Mouse (Mus musculus): Measurements from ENCODE around the gene Fgfr2.

Fgfr2 gene

DNA sequence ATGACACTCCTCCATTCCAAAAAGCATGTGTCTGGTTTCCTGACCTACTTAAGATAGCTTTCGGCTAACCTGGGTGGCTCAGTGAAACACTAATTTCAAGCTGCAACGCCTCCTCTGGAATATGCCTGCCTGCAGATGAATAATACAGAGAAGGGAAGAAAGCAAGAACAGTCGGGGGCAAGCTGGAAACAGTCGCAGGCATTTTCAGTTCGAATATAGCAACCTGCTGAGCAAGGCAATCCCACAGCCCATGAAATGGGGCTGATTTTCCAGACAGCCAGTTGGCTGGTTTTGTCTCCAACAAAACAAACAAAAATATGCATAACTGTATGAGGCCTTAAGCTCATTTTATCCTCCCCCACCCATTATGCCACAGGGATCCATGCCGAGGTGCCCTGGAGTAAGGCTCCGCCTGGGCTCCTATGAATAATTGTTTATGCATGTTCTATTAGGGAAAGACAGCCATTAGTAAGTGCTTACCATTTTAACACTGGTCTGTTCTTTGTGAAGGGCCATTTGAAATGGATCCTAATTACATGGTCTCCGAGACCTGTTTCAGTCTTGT is 2741.7 kb downstream of the Fgfr2 start:
- DNase-seq (ENCODE audit: low spot score), result no peak

DNA sequence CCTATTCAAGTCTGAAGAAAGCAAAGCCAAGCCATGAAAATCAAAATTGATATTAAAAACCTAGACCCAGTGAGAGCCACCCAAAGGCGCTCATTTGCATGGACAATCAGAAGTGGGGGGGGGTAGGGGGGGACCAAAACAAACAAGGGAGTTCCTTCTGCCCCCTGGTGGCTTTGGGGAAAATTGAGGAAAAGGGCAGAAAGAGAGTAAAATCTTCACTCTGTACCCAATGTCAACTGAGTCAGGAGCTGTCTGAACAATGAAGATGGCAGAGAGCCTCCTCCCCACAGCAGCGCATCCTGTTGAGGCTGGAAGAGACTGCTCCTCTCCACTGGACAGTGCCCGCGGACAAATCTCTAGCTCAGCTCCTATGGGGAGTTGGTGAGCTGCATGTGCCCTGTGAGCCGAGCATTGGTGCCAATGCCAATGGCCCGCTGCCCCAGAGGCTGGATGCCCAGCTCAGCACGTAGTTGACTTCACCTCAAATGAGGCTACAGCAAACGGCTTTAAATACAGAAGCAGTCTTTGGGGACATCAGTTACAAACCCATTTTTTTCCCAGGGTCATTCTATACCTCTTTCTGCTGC is 2742.3 kb downstream of the Fgfr2 start:
- no peak for DNase-seq (ENCODE audit: low spot score)

DNA sequence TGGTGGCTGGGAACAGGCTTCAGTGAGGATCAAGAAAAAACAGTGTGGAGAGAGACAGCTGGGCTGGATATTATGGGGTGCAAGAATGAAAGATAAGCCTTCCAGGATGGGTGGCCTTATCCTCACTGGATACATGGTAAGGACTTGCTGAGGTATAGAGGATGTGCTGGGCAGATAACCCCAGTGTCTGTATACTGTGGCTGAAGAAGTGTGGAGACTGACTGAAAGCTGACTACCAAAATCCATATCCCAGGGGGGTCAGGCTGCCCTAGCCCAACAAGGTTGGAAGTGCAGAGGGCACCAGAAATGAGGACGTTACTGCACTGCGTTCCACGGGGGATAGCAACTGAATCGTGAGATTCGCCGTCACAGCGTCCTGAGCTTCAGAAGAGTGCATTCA is 2742.8 kb downstream of the Fgfr2 start:
- no peak for DNase-seq (ENCODE audit: low spot score)

DNA sequence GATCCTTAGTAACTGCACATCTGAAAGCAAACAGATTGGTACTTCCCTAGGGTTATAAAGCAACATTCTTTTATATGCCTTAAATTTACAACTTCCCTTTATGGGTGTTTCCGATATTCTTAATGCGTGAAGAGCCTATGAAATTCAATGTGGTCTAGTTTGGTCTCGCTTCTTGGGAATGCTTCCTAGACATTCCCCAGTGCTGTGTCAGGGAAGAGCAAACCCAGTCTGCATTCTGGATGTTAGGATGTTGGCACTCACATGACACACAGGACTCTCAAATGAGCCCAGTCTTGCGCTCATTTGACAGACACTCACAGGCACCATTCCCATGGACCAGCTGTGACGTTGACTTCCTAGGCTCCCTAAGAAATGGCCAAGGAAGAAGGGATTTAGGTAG is 2743.3 kb downstream of the Fgfr2 start:
- no peak for DNase-seq (ENCODE audit: low spot score)

DNA sequence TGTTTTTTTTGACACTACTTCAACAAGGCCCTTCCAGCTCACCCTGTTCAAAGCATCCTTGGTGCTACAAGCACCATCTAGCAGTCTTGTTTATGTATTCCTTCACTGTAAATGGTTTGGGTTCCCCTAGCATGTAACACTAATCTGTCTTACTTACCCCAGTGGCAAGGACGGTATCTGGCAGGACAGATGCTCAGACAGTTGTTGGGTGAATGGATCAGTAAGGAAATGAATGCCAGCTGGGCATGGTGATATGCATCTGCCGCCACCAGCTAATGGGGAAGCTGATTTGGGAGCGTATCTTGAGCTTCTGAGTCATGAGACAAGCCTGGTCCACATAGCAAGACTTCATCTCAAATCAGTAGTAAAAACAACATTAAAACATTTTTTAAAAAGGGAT is 2744.8 kb downstream of the Fgfr2 start:
- DNase-seq (ENCODE audit: low spot score), result no peak

DNA sequence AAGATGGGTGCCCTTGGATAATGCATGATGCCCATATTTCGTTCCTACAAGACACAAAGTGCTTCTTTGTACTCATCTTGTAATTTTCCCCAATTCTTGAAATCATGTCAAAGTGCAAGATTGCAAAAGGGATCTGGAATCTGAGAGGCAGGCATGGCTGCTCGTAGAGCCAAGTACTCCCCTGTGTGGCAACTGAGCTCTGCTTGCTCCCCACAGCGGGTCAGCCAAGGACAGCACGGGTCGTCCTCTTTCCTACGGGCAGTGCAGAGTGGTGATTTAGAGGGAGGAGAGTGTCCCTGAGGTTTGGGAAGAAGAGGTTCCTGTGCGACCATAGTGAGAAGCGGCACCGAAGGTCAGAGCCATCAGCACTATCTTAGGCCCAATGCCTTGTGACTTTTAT is 2748.8 kb downstream of the Fgfr2 start:
- no peak for DNase-seq (ENCODE audit: low spot score)

DNA sequence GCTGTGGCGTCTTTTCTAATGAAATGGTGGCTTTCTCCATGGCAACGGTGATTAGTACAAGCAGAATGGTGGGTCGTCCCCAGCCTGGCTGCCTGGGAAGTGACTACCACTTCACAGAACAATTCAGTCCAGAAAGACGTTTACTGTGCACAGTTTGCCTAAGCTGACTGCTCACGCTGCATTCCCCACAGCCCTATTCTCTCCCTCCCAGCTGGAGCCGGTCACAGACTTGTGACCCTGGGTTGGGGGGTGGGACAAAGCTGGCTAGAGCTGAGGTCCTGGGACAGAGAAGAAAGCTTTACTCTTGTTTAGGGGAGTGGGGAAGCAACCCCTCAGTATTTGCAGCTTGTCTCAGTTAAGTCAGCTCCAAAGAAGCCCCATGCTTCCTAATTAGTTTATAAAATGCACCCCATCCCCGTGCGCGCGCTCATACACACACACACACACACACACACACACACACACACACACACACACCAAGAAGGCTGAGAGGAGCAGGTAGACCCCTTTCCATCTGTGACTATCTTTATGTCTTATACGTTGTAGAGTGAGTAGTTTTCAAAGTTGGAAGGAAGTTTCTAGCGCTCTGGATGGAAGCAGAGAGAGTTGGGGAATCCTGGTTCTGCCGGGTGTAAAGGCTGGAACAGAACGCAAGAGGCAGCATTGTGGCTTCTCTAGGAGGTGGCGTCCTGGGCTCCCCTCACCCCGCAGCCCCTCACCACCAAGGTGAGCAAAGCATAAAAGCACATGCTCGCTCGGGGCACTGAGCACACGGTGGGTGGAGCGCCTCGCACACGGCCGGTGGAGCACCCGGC is 2754.1 kb downstream of the Fgfr2 start:
- DNase-seq (ENCODE audit: low spot score), result no peak

DNA sequence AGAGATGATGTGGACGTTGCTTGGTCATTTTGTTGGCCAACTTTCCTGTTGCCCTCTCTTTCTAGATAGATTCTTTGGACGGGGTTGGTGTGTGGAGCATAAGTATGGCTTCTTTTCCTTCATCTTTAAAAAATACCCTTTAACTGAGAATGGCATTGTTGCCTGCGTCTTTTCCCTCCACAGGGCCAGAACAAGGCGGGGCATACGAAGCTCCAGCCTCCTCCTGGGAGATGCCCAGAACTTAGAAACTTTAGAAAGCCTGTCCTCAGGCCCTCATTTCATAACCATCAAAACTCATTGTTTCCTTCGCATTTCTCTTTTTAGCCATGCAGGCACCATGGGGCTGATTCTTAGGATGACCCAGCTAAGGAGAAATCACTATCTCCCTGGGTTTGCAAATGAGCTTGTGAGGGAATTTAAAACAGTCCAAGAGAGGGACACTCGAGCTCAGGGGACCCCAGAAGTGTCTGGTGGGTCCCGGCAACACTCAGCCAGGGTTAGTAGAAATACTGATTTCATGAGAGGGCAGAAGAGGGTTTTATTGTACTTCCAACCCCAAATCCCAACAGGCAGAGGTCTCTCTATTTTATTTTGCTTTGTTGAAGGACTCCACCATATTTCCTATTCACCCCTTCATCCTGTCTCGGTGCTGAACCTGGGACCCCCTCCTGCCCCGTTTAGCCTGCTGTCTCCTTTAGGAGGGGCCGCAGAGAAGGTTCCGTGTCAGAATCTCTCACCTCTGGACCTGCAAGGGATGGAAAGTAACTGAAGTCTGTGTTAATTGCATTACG is 2754.9 kb downstream of the Fgfr2 start:
- DNase-seq (ENCODE audit: low spot score), result no peak

DNA sequence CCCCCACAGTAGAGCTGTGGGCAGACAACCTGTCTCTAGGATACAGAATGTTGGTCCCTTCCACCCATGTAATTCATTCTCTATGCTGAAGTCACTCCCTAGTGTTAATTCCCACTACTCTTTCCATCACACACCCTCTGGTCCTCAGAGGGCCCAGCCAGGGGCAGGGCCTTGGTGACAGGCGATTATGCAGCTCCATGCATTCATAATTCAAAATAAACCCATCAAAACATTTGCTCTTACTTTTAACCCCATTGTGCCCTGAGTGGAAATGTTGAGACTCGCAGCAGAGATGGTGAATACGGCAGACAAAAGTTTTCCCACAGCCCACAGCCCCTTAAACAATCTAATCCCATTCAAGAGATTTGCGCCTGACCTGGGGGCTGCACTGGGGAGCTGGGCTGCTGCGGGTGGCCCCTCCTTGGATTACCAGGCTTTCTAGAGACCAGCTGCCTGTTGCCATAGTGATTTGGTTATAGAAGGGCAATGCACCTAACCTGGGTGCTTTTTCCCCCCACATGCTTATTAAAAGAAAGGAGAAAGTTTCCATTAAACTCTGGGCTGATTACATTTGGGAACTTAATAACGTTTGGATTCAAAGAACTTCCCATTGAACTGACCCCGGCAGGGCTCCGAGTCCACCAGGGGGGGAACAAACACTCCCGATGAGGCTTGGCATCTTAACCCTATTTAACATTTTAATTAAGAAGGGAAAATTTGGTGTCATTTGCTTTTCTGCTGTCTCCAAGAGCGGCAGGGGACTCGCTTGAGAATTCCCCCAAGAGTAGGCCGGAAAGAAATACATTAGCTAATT is 2755.7 kb downstream of the Fgfr2 start:
- no peak for DNase-seq (ENCODE audit: low spot score)

DNA sequence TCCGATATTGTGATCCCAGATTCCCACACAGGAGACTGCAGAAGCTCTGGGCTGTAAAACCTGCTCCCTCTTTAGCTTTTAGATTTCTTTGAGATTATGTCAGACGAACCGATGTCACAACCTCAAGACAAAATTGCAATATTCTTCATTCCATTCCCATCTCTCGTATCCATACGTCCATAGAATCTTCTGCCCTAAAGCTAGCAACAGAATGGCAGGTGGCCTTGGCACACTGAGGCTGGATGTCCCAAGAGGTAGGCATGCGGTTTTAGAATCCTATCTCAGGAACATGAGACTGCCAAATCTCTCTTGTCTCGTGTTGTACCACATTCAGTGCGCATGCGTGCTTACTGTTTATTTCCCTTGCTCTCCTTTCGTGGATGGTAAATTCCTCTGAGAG is 2757.4 kb downstream of the Fgfr2 start:
- no peak for DNase-seq (ENCODE audit: low spot score)

DNA sequence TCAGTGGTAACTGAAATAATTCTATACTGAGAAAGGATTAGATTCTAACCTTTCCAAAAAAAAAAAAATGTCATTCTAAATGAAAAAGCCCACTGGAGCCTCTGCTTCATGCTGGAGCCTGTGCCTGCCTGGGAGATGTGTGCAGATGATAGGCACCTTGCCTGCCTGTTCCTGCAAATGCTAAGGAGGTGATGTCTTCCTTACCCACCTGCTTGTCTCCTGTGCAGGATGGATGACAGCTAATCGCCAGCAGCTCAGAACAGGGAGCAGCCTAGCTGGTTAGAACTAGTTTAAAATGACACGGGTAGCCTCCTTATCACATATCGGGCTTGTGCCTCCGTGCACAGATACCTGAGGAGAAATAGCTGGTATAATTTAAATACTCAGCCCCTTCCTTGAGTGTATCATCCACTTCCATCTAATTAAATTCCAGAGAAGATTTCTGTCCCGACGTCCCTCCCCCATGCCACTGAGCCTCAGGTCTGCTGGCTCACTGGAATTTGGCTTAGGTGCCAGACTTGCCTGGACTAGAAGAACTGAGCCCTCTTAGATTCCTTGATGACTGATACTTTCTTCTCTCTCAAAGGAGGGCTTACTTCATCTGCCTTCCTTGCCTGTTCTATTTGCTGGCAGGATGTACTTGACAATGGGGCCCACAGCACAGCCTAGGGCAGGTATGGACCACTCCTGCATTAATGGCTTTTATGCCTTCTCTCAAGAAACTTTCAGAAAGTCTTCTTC is 2782.6 kb downstream of the Fgfr2 start:
- DNase-seq (ENCODE audit: low spot score), result no peak

DNA sequence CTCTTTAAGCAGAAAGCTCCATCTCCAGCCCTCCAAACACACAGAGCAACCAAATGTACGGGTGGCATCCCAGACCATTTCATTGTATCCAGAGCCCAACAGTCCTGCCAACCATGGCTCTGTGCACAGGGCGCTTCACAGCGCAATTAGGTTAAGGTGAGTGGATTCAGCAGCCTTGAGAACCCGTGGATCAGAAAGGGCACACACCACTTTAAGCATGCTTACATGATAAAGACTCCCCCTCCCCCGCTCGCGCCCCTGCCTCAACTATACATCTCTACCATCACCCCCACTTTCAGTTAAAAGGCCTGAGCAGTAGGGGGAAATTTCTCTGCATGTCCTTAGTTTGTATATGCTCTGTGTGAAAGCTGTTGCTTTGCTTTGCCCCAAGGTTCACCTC is 2785.5 kb downstream of the Fgfr2 start:
- no peak for DNase-seq (ENCODE audit: low spot score)

DNA sequence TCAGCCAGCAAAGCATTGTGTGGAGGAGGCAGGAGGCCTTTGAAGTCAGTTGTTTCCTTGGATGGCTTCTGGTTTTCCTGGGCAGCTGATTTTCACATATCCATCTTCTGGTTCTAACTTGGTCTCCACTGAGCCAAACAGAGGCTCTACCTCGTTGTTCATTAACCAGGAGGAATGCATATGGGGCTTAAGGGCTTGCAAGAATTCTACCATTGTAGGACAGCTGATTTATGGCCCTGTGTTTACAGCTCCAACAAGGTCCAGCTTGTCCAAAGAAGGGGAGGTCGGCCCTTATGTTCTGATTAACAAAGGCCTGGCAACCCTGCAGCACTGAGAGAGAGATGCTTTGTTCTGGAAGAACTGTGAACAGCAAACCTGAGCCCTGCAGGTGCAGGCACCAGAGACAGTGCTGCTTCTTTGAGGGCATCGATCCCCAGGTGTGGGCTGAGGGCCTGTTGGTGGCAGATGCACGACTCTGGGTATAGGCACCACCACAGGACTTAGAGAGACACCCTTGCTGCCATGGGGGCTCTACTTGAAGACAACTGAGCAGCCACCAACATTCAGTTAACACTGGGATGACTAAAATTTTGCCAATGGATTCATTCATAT is 2787.6 kb downstream of the Fgfr2 start:
- DNase-seq (ENCODE audit: low spot score), result no peak

DNA sequence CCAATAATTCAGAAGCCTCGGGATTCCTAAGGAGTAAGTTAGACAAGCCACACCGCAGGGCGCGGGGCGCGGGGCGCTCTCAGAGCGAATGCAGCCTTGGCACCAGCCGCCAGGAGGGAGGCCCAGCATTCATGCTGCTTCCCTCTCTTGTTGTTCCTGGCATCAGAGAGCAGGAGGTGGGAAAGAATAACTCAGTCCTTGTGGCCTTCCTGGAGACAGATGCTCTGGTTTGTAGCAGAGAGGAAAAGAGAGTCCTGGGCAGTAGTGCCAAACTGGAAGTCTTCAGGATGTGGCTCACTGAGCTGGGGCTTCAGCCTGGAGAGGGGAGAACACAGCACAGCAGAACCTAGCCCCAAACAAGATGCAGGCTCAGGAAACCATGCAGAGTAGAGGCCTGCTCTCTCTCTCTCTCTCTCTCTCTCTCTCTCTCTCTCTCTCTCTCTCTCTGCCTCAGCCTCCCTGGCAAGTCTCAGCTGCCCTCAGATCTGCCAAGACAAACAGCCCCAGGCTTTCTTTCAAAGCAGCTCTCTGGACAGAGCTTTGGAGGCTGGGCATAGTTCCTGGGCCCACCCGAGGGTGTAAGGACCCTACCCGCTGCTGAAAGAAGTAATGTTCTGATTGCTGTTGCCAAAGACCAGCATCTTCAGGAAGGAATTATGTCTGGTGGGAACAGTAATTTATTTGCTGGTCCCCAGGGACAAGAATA is 2790.5 kb downstream of the Fgfr2 start:
- no peak for DNase-seq (ENCODE audit: low spot score)

DNA sequence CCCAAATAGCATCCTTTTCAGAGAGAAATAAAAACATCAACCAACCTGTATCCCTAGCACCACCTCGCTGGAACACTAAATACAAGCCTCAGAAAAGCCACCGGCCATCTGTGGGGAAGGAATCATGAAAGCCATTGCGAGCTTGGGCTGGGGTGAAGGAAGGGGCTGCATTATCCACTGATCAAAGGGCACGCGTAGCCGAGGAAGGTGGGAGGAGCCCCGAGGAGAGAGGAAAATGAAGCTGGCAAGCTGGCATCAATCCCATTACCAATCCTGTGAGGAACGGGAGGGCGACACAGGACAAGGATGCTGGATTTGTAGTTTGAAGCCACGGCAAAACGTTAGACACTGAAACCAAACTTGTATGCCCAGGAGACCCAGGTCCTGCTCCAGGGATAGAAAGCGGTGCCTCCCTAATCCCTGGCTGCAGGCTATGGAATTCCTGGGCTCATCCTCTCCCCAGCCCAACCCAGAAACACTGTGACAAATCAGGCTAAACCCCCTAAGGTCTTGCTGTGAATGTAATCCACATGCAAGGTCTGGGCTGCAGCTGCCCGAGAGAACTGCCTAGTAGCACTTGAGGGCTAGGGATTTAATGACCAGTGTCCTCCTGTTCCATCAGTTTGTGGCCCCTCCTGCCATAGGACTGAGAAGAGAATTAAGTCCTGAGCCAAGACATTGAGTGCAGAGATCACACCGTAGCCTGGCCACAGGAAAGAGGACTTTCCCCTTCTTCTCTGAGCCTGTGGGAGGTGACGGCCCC is 2795.4 kb downstream of the Fgfr2 start:
- DNase-seq (ENCODE audit: low spot score), result no peak

DNA sequence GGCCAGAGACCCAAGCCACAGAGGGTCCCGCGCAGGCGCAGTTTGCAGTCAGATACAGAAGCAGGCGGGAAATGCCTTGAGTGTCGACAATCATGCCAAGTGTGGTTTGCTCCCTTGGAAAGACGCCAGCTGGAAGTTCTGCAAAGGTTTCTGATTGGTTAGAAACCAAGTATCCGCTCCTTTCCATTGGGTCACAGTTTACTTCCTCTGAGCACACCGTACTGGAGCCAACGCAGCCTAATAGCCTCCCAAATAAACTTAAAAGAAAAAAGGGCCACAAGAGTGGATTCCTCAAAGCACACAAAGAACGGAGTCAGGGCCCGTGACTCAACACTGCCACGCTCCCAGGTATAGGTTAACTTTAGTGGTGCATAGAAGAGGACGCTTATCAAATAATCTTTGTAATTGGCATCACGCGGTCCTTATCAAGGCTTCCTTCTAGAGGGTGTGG is 2797.1 kb downstream of the Fgfr2 start:
- DNase-seq (ENCODE audit: low spot score), result peak; percentile 26

DNA sequence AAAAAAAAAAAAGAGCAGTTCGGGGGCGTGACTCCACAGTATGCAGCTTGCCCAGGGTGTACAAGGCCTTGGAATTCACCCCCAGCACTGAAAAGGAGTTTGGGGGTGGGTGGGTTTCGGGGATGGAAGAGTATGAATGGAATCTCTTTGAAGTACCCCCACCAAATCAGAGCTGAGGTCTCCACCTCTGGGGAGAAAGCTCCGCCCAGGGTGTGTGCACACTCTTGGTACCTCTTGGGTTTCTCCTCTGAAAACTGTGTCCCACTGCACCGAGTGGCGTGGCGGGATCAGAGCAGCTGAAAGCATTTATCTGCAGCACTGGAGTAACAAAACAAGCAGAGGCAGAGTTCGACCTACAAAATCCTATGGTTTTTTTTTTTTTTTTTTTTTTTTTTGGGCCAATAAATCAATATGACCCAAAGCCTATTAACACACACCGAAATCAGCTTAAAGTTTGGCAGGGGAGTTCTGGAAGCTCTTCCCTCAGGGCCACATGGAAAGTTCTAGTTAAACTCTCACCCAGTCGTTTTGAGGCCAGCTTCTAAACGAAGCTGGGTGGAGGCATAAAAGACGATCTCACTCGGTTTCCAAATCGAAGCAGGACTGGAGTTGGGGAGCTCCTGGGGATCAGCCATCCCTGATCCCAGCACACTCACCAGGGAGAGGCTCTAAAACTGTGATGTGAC is 2798.3 kb downstream of the Fgfr2 start:
- no peak for DNase-seq (ENCODE audit: low spot score)

DNA sequence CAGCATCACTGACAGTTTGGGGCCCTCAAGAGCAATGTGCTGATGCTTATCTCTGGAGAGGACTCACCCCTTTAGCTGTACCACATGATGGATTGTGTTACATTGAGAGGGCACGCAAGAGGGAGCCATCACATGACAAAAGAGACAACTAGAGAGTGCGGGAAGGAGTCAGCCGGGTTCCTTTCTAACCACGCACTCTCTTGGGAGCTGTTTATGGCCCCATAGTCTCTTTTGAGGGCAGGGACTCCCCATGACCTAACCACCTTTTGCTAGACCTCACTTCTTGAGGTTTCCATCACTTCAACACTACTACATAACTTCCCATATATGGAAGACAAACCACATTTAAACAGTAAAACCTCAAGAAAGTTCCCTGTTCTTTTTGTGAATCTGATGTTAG is 2799.4 kb downstream of the Fgfr2 start:
- DNase-seq (ENCODE audit: low spot score), result no peak
